Mouse (Mus musculus) left cerebral cortex, postnatal 4 days (tissue): Measurements from ENCODE around the gene Usf2. TPM values are rescaled to one million over a fixed set of nuclear protein-coding genes. Genes with fewer than 3 reads are reported as not detected.

Source experiments
- DNase-seq: peaks from one replicate; pipeline ENCODE4 v3.0.0-alpha.2; 2022
- intact Hi-C: fragments of 180-260 bp; cut with DNase I; formaldehyde crosslinking; loops from one replicate; pipeline ENCODE4 v1.15.1; 2025
- total RNA-seq, 2 experiments: library from RNA; stranded (reverse); gene quantifications; 2 replicates each; pipeline ENCODE4 v1.2.3; 2021

Gene Usf2
- 100 to 1,000 TPM in 1 of 2 experiments, 10 to 100 TPM in 1; 92.8 to 105 TPM for total RNA-seq

DNA sequence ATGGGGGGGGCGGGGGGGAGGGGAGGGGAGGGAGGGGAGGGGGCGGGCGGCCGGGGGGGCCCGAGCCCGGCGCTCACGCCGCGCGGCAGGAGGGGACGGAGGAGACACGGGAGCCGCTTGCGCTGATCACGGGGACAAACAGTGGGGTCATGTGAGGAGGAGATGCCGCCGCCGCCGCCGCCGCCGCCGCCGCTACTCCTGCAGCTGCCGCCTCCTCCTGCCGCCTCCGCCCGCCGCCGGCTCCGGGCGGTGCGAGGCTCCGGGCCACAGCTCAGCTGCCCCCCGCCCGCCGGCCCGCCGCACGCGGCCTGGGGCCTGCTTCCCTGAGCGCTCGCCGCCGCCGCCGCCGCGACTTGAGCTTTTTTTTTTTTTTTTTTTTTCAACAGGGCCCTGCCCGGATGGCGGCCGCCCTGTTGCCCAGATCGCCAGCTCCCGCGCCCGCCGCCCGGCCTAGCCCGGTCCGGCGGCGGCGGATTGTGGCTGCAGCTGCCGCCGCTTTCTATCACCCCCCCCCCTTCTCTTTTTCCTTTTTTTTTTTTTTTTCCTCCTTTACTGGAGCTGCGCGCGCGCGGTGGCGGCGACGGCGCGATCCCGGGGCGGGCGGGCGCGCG lies at the start of gene Usf2:
Gene Usf2, minus strand, starts transcription at position 48 of the 611 bp plus-strand sequence.
- DNase-seq, result peak; percentile 85
- intact Hi-C loops, result no loop called here

DNA sequence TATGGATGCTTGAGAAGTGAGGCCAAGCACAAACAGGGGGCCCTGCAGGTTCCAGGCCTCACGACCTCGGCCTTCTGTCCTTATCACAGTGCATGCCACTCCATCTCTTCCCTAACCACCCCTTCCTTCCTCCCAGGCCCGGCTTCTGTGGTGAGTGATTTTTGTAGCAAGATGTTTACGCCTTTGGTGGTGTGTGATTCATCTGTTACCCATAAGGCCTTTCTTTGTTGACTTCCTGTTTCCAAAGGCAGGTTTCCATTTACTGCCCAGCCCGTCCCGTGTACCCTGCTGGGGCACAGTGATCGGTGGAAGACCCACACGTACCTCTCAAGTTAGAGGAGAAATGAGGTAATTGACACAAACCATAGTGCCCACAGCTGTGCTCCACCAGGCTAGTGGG lies 46.0 kb upstream of the Usf2 start:
- no peak for DNase-seq
- intact Hi-C loops, result no loop called here

DNA sequence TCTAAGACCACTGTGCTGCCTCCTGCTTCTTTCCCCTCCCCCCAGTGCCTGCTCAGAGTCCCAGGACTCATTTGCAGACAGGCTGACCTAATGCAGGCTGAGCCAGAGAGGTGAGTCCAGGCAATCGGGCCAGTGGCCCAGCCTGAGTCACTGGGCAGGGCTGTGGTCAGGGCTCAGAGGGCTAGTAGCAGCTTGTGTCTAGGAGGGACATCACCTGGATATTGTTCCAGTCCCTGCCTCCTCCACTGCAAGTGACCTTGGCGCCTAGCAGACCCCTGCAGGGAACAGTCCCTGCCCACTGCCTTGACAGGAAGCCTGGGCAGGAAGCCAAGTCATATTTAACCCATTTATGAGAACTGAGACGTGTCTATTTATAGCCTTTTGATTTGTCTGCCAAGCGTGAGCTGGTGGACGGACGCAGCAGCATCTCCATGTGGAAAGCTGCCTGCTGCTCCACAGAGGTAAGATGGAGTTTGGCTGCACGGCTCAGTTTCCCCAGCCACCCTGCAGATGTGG lies 44.0 kb upstream of the Usf2 start:
- intact Hi-C loops, result no loop called here
- DNase-seq, result peak; percentile 63

DNA sequence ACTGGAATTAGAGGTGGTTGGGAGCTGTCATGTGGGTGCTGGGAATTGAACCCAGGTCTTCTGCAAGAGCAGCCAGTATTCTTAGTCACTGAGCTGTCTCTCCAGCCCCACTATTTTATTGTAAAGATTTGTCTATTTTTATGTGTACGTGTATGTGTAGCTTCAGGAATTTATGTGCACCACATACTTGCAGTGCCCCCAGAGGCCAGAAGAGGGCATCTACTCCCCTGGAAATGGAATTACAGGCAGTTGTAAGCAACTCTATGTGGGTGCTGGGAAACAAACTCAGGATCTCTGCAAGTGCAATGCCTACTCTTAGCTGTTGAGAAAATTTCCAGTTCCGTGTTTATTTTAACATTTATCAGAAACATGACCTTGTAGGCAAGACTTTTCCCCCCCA lies 39.9 kb upstream of the Usf2 start:
- intact Hi-C loops, result no loop called here
- no peak for DNase-seq

DNA sequence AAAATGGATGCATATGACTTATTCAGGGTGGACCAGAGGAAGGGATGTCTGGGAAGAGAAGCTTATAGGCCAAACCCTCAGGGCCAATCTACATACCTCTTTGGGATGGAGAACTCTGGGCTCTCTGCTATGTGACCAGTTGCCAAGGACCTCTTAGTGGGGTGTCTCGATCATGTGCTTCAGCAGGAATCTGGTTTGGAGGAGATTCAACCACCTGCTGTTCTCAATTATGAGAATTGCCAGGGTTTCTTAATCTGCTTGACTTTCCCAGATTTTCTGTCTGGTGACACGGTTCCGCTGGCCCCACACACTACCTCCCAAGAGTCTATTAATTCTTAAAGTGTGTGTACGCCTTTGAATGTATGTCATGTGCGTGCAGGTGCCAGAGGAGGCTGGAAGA lies 37.4 kb upstream of the Usf2 start:
- no peak for DNase-seq
- intact Hi-C loops, result no loop called here

DNA sequence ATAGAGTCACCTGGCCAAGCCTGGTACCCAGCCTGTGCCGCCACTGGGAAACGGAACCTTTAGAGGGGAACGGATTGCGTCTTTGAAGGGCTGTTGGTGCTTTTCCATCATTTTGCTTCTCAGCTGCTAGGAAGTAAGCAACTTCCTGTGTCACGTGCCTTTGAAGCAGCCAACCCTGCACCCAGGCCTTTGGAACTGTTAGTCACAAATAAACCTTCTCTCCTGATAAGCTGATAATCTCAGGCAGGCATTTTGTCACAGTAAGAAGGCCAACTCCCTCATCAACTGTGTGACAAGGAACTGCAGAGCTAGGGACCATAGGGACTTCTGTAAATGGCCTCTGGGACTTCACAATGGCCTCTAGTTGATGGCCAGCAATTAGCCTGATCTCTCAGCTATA lies 35.5 kb upstream of the Usf2 start:
- intact Hi-C loops, result no loop called here
- DNase-seq, result no peak

DNA sequence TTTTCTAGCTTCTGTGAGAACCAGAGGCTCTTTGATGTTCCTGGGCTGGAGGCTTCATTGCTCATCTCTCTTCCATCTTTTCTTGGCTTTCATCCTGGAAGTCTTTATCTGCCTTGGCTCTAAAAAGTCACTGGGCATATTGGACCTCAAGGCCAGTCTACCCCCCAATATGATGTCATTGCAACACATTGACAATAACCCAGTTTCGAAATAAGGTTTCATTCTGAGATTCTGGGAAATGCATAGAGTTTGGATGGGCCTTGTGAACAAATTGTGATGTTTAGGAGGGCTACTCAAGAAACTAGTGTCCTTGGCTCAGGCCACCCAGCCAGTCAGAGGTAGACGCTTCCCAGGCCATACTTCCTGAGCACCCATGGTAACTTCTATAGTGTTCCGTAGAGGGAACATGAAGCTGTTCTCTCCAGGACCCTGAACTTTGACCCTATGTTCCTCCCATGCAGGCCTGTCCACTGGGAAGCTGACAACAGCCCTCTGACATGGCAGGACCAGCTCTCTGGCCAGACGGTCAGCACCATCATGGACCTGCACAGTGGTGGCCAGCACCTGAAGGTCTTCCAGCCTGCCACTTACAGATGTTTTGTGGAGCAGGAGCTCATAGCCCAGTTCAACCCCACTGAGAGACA lies 32.0 kb upstream of the Usf2 start:
- intact Hi-C loops, result no loop called here
- DNase-seq, result no peak

DNA sequence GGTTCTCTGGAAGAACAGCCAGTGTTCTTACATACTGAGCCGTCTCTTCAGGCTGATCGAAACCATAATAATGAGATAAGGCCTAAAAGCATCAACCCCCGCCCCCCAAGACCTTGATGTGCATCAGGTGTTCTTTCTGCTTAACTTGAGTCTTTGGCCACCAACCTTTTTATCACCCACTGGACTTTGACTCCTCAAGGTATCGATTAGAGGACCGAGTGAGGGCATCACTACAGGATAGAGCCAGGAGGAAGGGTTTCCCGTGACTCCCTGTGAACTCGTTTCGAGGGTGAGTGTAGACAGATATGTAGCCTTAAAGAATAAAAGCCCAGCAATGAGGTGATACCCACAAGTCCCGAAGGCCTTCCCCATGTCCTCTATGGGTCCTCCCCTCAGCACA lies 28.8 kb upstream of the Usf2 start:
- intact Hi-C loops, result no loop called here

DNA sequence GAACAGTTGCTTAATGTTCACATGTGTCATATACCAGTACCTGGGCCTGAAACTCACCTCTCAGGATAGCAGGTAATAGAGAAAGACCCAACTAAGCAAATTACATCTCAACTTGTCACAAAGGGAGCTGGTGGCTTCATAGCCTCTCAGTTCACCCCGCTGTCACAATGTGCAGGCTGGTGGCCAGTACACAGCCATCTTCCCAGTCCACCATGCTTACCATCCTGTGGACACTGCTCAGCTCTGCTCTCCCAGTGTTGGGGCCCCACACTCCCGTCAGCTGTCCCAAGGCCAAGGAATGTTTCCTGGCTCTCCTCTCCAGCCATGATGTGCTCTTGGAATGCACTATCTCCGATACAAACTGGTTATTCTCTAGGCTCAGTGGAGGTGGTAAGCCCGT lies 25.1 kb upstream of the Usf2 start:
- intact Hi-C loops, result no loop called here
- DNase-seq, result no peak

More for the DNA sequence above, 28.8 kb upstream of the Usf2 start:
- DNase-seq, result no peak

DNA sequence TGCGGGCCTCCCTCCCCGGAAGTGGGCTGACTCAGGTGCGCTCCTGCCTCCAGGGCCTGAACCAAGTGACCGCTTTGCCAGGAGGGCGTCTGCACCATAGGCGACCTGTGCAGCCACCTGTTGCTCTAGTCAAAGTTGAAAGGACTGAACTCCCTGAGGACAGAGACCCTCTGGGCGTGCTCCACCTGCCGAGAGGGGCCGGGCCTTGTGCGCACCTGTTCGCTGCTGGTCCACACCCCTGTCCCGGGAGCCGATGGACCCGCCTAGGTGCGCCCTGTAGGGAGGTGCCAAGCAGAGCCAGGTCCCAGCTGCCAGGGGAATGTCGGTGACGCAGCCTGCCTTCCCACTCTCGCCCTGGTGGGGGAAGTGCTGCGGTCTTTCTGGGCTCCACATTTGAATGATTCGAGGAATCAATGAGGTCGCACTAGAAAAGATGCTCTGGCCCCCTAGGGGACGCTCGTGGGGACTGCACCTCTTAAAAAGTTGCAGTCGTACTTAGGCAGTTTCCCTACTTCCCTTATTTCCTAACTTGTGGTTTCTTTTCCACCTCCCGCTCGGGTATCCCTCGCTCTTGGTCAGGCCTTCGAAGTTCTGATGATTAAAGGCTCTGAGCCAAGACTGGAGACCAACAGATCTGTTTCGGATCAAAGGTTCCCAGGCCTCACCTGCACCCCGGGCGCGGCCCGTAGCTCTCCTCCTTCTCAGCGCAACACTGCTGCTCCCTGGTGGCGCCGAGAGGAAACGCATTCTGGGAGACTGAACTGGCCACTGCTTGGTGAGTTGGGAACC lies 17.1 kb upstream of the Usf2 start, which contains the start of gene Fam187b:
Gene Fam187b, plus strand, starts transcription at position 290 of the 789 bp plus-strand sequence.
- intact Hi-C loops, result no loop called here
- DNase-seq, result peak; percentile 84

DNA sequence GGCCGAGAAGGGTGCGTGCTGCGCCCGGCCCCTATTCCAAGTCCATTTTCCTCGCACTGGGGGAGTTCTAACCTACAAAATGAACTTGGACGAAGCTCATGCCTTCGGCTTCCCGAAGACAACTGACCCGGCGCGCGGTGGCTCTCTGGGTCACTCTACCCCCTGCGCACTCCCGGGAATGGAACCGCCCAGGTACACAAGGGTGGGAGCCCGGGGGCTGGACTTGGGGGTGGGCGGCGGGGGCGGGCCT lies 16.6 kb upstream of the Usf2 start, which contains the start of gene Lsr:
Gene Lsr, minus strand, starts transcription at position 214 of the 250 bp plus-strand sequence.
- DNase-seq, result no peak
- intact Hi-C loops, result no loop called here

DNA sequence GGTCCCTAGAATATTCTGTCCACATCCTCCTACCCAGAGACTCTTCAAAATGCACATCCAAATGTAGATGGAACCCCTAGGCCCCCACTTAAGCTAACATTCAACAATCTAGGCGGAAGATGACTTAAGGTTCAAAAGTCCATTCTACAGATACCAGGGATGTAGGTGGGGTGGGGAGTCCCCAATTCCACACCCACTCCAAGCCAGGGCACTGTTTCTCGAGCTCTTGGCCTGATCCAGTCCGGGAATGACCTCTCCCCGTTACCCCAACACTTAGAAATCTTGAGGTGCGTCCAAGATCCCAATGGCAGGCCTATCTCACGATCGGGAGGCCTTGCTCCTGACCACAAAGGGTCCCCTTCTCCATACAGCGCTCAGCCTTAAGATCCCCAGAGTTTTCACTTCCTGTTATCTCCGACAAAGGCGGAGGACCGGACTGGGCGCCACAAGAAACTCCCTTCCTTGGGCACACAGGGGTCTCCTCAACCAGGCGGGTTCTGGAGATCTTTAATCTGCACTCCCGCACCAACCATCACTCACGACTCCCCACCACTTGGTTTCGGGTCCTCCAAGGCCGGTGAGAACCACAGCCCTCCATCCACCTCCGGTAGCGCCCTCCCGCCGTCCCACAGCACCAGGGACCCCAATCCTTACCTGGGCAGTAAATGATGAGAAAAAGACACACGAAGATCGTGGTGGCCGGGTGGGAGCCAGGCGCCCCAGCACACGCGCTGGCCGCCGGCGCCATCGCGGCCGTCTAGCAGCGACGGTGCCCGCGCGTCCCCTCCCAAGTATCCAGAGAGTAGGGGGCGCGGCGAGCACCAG lies 16.0 kb upstream of the Usf2 start:
- DNase-seq, result no peak
- intact Hi-C loops, result no loop called here

DNA sequence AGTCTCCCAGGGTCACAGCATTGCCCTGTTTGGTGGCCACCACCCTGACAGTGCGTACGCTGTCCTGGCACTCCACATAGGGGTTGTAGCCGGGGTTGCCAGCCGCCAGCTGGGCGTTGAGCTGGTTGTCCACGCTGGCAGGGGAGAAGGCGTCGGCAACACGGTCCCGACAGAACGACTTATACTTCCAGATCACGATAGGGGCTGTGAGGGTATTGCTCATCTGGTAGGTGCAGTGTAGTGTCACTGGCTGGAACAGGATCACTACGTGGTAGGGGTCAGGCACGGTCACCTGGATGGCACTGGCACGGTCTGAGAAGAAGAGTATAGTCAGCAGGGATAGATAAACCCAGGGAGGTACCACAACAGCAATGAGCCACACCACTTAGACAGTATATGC lies 15.3 kb upstream of the Usf2 start:
- intact Hi-C loops, result no loop called here
- DNase-seq, result no peak

DNA sequence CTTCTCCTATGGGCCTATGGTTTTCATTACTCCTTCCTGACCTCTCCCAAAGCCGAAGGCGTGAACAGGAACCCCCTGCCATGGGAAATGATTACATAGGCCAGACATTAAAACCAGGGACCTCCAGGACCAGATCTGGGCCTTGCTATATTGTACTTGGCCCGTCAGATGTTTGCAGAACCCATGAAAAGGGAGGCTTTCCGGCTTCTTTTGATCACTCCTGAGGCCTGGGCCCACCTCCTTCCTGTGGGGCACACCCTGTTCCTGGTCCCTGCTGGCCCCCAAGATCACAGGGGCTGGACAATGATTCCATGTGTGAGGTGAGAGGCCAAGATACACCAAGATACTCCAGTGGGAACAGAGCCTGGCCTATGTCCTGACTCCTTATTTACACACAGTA lies 12.6 kb upstream of the Usf2 start:
- DNase-seq, result no peak
- intact Hi-C loops, result no loop called here

DNA sequence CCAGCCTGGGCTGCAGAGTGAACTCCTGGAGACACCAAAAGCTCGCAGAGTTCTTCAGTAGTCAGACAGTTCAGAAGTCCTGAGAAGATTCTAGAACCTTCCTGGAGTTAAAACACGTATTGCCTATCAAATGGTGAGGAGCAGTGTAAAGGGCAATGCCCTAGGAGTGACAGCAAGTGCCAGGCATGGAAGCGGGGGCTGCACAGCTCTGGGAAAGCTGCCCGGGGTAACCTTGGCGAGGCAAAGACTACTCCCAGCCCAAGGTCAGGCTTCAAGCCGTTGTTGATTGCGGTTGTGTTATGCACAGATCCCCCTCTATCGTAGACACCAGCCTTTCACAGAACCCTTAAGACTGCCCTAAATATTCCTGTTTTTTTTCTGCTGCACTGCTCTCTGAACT lies 12.0 kb upstream of the Usf2 start:
- no peak for DNase-seq
- intact Hi-C loops, result no loop called here

DNA sequence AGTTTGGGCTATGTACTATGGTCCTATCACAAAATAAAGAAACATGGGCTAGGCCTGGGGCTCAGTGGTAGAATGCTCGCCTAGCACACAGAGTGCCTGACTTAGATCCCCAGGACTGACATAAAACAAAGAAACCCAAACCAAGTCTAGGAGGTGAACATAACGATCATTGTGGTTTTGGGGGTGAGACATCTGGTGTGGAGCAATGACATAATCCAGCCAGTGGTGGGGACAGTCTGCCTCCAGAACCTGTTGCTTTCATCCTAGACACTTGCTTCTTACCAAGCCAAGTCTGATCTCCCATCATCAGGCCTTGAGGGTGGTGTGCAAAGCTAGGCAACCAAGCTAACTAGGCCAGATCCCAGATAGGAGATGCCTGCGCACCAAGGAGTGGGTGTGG lies 10.1 kb upstream of the Usf2 start:
- intact Hi-C loops, result no loop called here
- DNase-seq, result no peak

DNA sequence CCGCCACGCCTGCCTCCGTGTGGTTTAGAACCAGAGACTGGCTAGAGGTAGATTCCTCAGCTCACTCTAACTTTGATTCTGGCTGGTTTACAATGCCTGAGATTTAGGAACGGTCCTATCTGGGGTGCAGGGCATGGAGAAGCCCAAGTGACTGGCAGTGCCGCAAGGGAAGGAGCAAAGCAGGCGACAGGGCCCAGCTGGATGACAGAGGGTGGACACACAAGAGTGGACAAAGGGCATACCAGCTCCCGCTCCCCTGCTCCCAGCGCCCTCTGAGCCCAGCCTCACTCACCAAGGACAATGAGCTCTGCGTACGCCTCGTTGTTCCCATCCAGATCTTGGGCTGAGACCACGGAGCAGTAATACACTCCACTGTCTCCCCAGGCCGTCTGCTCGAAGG lies 9.1 kb upstream of the Usf2 start:
- intact Hi-C loops, result no loop called here
- no peak for DNase-seq

DNA sequence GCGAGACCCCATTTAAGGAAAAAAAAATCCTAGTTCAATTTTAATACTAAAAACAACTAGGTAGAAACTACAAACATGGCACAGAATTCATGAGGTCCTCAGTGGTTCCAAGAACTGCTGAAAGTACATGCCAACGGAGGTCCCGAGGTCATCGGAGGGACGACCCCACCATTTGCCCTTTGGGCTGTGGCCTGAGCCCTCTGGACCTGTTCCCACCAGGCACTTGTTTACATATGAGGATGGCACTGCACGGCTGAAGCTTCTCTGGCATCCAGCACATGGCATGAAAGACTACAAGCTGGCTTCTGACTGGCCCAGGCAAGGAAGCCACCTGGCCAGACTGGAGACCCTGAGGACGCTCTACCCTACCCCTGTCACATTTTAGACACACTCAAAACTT lies 7.8 kb upstream of the Usf2 start:
- DNase-seq, result no peak
- intact Hi-C loops, result no loop called here

DNA sequence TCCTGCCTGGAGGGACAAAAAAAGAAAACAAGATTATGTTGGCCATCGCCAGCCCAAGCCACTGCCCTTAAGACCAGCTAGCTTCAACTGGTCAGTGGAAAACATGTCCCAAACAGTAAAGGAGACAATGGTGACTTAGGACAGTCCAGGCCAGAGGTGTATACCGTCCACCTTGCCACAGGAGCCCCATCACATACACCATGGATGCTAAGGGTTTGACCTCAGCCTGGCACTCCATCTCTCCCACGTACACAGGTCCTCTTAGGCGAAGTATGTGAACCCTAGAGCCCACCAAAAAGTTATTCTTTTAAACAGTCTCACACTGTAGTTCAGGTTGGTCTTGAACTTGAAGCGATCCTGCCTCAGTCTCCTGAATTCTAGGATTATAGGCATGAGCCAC lies 6.3 kb upstream of the Usf2 start:
- intact Hi-C loops, result no loop called here
- no peak for DNase-seq

DNA sequence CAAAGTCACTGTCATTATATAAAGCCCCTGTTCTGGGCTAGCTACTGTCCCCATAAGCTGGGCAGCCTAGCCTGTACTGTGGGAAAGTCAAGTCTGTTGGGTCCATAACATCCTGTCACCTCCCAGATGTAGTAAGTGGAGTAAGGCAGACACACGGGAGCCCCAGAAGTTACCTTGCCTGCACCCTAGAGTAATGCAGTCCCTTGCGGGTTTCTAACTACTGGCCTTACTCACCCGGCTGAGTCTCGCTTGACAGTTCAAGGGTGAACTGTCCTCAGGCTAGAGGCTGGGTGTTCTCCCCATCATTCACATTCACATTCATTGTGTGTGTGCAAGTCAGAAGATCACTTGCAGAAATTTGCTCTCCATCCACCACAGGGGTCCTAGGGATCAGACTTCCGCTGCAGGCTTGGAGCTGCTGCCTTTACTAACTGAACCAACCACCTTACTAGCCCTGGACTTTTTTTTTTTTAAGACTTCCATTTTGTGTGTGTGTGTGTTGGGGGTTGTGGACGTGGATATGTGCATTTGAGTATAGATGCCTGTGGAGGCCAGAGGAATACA lies 3.3 kb upstream of the Usf2 start:
- DNase-seq, result no peak
- intact Hi-C loops, result no loop called here
